Mouse (Mus musculus) erythroblast, adult 5-6 weeks (primary cell): ENCODE measurements around the gene Plcl2. TPM values are rescaled to one million over a fixed set of nuclear protein-coding genes. Genes with fewer than 3 reads are reported as not detected.
"Not testable (repeated sequence)": the region's sequence is repeated elsewhere in the genome, so short reads cannot be mapped to it uniquely, and the experiment has no call there.

ENCODE experiments used
- ATAC-seq: replicated peaks from 2 replicates; pipeline ENCODE4 v1.8.0; 2016; ENCODE audit warnings: moderate number of reproducible peaks, mild to moderate bottlenecking, moderate TSS enrichment, inconsistent platforms; ENCODE audit not compliant: poor library complexity, low FRiP score, severe bottlenecking
- total RNA-seq, 2 experiments: library from RNA; stranded (forward) in 1 of 2; stranded (reverse) in 1 of 2; fragments of 150-400 nt in 1 of 2; fragments of 200-764, 138-1000 nt in 1 of 2; gene quantifications; 2 replicates each; pipeline versions ENCODE4 v1.2.3 to v1.2.4; 2015 to 2017; ENCODE audit warnings: low replicate concordance in 2 of 2

The Plcl2 gene
- total RNA-seq, 2 experiments from 2014 or later = 109 to 129 TPM

DNA sequence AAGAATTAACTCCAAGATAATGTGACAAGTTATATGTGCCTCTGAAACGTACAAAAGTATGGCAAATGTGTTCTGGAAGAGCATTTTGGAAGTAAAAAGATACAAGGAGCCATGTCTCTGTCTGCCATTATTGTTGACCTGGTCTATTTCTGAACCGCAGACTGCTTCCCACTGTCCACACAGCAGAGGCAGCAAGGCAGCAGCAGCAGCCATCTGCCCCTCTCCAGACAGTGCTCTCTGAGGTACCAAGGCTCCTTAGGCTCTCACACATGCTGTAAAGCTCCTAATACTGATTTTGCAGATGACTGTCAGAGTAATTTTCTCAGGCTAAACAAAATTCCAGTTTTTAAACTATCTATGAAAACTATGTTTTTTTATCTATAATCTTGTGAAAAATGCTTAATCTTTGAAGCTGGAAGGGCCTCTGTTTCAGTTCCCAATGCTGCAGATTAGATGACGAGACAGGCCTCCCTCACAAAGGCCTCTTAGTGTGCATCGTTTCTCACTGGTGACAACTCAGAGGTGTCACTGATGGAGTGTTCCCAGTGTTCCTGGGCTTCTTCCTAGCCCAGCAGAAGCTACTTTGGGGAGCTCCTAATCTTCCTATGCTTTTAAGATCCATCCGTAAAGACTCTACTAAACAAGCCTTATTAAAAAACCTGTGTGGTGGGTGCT, 145.7 kb downstream of the Plcl2 start:
- ATAC-seq = no peak

DNA sequence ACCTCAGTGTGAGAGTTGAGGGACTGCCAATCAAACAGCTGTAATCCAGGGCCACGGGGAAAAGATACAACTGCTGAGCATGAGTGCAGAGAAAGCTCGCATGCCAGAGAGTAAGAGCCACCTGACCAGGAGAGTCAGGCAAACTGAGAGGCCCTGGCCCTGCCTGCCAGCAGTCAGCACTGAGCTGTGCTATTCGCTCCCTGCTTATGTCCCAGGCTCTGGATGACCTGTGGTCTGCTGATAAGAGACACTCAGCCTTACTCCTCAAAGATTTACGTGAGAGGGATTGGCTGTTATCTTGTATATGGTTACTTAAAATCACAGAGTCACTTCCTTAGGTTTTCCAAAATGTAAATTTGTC, 146.2 kb downstream of the Plcl2 start:
- peak; percentile 44; the same call in 1 of the 2 replicates for ATAC-seq

GRCm38 (mm10) chr17:50657321-50657720, 148.1 kb downstream of the Plcl2 start:
- no peak for ATAC-seq

GRCm38 (mm10) chr17:50658901-50659300, 149.7 kb downstream of the Plcl2 start:
- no peak for ATAC-seq

GRCm38 (mm10) chr17:50667596-50667995, 158.4 kb downstream of the Plcl2 start:
- no peak for ATAC-seq

- ATAC-seq = no peak
Observed at GRCm38 (mm10) chr17:50668681-50669208, 159.5 kb downstream of the Plcl2 start.

- no peak for ATAC-seq
Observed at GRCm38 (mm10) chr17:50671416-50671815, 162.2 kb downstream of the Plcl2 start.

- no peak for ATAC-seq
Observed at GRCm38 (mm10) chr17:50674580-50674979, 165.4 kb downstream of the Plcl2 start.

DNA sequence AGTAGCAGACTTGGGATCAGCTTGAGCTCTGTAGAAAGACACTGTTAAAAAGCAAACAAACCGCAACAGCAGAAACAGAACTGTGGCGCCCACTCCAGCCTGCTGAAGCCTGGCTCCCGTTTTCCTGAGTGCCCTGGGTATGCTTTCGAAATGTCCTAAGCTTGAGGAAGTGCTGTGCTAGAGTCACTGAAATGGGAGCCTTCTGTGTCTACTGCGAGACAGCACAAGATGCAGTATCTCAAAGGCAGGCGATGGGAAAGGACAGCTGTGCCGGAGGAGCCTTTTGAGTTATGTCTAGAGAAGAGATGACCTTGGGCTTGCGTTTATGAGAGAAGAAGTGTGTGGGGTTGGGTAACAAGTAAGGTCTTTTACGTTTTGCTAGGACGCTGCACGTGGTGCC, 166.0 kb downstream of the Plcl2 start:
- ATAC-seq = no peak

DNA sequence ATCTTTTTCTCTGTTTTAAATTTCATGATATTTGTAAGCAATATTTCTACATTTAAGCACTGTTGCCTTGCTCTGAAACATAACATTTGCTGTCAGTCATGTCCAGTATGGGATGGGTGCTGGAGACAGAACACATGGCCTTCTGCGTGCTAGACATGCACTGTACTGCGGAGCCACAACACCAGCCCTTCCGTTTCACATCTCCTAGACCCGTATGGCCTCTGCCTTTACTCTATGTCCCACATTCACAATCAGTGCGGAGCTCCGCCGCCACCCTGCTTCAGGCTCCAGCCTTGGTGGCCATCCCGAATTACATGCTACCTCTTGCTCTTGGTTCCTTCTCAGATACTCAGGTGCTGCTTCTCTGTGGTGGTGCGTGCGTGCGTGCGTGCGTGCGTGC, 168.1 kb downstream of the Plcl2 start:
- ATAC-seq = no peak

DNA sequence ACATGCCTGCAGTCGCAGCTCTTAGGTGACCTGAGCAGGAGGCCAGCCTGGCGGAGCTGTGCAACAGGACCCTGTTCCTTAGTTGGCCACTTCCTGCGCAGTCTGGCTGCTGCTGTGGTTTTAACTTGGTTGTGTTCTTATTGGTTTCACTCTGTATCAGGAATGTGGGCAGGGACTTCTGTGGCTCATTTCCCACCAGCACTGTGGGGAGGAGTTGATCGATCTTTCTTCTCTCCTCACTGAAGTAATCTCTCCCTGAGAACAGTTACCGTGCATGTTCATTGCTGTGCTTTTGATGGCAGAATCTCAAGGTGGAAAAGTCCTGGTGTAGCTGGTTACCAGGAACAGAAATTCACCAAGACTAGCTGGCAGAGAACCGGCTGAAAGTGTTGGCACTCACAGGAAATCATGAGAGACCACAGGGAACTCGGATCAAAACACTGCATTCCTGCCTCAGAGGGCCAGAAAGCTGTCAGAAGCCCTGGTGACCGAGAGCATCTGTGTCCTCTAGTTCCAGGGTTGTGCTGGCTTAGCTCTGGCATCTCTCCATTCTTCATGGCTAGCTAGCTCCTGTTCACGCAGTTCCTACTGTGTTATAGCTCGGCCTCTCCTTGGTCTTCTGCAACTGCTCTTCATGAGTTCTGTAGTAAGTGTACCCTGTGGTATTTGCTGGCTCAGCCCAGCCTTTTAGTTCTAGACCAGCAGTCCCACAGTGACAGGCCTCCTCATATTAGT, 168.9 kb downstream of the Plcl2 start:
- no peak for ATAC-seq

- ATAC-seq = no peak
Observed at GRCm38 (mm10) chr17:50678748-50679147, 169.5 kb downstream of the Plcl2 start.

DNA sequence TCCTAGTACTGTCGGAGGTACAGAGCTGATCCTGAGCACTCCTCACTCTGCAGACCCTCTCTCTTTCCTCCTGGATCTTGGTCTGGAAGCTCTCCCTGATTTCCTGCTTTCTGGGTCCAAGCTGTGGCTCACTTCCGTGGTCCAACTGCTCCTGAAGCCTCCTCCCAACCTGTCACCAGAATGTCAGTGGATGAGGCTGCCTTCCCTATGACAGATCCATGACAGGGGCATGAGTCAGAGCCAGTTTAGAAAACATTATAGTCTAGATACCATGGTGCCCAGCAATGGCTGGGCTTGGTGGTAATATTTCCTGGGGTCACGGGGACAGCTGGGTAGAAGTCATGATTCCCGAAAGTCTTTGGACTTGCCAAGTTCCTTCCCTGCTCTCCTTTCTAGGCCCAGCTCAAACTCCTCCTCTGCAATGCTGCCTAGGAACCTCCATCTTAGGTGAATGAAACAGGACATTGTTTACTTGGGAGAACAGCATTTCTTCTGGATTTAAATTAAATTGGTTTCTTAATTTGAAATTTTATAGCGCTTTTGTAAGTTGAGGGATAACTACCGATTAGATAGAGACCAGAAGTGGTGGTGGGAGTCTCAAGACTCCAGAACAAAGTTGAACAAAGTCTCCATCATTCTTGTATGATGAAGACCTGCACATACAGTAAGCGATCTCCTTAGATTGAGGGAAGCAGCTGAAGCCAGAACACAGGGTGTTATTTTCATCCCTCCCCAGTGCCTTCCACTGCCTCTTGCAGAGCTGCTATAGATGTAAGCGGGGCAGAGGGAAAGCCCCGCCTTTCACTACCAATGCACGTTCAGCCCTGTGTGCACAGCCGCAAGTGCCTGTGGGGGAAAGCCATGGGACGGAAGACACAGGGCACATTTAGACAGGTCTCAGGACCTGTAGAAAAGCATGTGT, 170.7 kb downstream of the Plcl2 start:
- ATAC-seq = no peak

- ATAC-seq = no peak
Observed at GRCm38 (mm10) chr17:50682696-50683095, 173.5 kb downstream of the Plcl2 start.

DNA sequence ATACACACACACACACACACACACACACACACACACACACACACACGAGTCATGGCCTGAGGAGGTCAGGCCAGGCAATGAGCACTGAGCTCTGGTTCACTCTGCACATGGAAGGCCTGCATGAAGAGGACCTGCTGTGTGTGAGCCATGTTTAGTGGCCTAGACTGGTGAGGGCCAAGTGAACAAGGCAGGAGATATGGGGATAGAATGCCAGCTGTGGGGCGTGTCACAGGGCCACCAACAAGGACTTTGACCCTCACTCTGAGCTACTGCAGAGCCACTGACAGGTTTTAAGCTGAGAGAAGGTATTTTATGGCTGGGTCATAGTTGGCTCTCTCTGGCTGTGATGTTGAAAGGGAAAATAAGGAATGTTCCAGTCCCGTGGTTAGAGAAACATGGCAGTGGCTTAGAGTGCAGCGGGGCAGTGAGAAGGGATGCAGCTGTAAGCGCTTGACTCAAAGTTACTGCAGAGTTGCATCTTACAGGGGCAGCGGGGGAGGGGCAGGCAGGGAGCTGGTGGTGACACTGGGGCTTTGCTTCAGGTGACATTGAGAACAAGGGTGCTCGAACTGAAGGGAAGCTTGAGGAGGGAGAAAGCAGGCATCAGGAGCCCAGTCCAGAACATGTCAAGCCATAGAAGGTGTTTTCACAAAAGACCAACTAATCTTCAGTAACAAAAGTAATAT, 175.9 kb downstream of the Plcl2 start:
- no peak for ATAC-seq

DNA sequence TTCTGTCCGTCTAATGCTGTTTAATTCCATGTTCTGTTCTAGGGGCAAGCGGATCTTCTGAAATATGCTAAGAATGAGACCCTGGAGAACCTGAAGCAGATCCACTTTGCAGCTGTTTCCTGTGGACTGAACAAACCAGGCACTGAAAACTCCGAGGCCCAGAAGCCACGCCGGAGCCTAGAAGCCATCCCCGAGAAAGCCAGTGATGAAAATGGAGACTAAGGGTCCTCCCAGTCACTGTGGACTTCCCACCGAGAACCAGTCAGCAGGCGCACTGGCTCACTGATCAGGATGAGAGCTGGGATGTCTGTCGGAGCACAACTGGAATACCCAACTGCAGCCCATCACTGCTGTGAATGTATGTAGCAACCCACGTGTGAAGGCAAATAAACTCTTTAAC, 178.5 kb downstream of the Plcl2 start:
- no peak for ATAC-seq

DNA sequence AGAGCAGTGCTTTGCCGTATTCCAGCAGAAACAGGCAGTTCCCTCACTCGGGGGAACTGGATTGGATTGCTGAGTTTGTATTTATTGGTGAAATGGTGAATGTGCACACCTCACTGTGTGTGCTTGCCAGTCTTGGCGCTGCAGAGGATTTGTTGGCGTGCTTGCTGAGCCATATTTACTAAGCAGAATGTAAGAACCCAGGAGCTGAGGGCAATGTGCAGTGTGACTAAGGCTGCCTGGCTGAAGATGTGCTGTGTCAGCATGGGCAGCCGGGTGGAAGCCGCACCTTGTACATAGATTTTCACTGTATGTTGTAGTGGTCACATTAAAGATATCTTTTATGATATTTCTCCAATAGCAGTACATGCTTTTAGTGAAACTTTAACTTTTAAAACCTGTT, 178.9 kb downstream of the Plcl2 start:
- no peak for ATAC-seq

- ATAC-seq = not testable (repeated sequence)
Observed at GRCm38 (mm10) chr17:50698410-50698809, 189.2 kb downstream of the Plcl2 start.

DNA sequence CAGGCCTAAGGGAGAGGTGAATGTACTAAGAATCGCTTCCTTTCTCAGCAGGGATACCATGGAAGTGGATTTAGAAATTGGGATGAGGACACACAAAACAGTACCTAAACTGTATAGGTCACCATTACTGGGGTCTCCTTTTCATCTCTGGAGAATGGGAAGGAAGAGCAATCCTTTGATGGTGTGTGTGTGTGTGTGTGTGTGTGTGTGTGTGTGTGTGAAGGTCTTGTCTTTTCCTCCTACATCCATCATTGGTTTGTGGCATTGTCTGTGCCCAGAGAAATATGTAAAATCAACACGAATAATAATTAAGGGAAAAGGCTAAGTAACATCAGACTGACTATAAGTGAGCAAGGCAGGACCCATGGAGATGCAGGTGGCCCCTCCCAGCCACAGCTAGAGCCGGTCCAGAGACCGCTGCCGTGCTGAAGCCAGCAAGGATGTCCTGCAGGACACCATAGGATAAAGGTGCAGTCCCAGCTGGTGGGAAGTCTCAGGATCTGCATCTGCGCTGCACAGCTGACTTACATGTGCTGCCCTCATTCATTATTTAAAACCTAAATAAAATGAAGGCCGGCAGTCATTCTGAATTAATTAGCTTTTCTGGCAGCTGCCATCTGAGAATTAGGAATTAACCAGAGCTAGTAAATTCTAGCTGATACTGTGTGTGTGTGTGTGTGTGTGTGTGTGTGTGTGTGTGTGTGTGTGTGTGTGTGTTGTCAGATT, 201.5 kb downstream of the Plcl2 start:
- ATAC-seq = no peak
